Mouse (Mus musculus) E14TG2a.4 (cell line): ENCODE measurements around the gene Dync2h1.

Source experiments
- CTCF ChIP-seq: conservative IDR thresholded peaks from 2 replicates; pipeline ENCODE4 v1.5.1; 2014; ENCODE audit warnings: low read length
- NANOG ChIP-seq: IDR thresholded peaks from 2 replicates; pipeline ENCODE4 v1.6.1; 2014; ENCODE audit warnings: borderline replicate concordance, low read length, mixed read lengths

- no peak for TF ChIP-seq CTCF
- TF ChIP-seq NANOG, result no peak
Measured at GRCm38 (mm10) chr9:7221460-7221859, 37.2 kb upstream of the Dync2h1 start.
